Mouse (Mus musculus) embryonic facial prominence, embryonic 10.5 days (tissue): ENCODE results near the gene Sdc3. TPM values are rescaled to one million over a fixed set of nuclear protein-coding genes. Genes with fewer than 3 reads are reported as not detected.

ENCODE experiments used
- DNase-seq: peaks from one replicate; pipeline ENCODE4 v3.0.0-alpha.2; 2017; ENCODE audit warnings: low spot score
- H3K27ac ChIP-seq: fragments of 300-500 bp; sonication (generic); replicated peaks from 2 replicates; pipeline ENCODE4 v1.5.1; 2016; ENCODE audit warnings: mild to moderate bottlenecking
- H3K27me3 ChIP-seq: fragments of 300-500 bp; sonication (generic); replicated peaks from 2 replicates; pipeline ENCODE4 v1.6.1; 2016; ENCODE audit warnings: low read depth, mild to moderate bottlenecking; ENCODE audit not compliant: poor library complexity, severe bottlenecking
- H3K36me3 ChIP-seq: fragments of 300-500 bp; sonication (generic); replicated peaks from 2 replicates; pipeline ENCODE4 v1.6.1; 2016; ENCODE audit warnings: mild to moderate bottlenecking, moderate library complexity
- H3K4me1 ChIP-seq: fragments of 300-500 bp; sonication (generic); 2 replicates; pipeline ENCODE4 v1.6.1; 2016
- H3K4me3 ChIP-seq: fragments of 300-500 bp; sonication (generic); 2 replicates; pipeline ENCODE4 v1.5.1; 2016; ENCODE audit warnings: mild to moderate bottlenecking, moderate library complexity
- H3K9me3 ChIP-seq: fragments of 300-500 bp; sonication (generic); 2 replicates; pipeline ENCODE4 v1.6.1; 2016; ENCODE audit warnings: mild to moderate bottlenecking
- WGBS: fragments of 180-500 bp; shearing (Covaris S2); methylation state at CpG from one replicate; pipeline ENCODE4 v1.1.7; 2016; 5-methylcytosine and 5-hydroxymethylcytosine counted together
- polyA plus RNA-seq: library from polyadenylated mRNA; unstranded; fragments of >200 nt; fragmentation: Nextera tagmentation; extraction: Ambion mirVana; gene quantifications from 2 replicates; pipeline ENCODE4 v1.2.1, GENCODE M21; 2016

Gene Sdc3
- polyA plus RNA-seq, 1 experiment from 2014 or later = 31.9 TPM

DNA sequence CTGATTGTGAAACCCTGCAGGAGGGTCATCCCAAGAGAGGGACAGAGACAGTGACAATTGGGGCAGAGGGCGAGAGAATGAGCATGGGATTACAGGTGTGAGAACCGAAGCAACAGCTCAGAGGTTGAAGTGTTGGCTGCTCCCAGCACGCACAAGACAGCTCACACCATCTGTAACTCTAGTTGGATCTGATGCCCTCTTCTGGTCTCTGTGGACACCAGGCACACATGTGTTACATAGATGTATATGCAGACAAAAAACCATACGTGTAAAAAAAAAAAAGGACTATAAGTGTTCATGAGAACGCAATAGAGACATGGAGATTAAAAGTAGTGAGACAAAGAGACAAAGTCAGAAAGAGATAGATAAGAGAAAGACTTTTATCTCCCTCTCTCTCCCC is 76.5 kb downstream of the Sdc3 start:
- no peak for DNase-seq
- Histone ChIP-seq H3K4me1 (peaks cover 40% of the 10 kb centered on the region), H3K27me3 (peaks cover 60% of the 10 kb centered on the region), H3K9me3 (no peaks in the 10 kb centered on the region), H3K4me3 (no peak overlapping the region), H3K27ac (no peak overlapping the region), H3K36me3 (no peaks in the 10 kb centered on the region)
- WGBS = 58% methylated on average over 5 of the region's 5 CpGs

DNA sequence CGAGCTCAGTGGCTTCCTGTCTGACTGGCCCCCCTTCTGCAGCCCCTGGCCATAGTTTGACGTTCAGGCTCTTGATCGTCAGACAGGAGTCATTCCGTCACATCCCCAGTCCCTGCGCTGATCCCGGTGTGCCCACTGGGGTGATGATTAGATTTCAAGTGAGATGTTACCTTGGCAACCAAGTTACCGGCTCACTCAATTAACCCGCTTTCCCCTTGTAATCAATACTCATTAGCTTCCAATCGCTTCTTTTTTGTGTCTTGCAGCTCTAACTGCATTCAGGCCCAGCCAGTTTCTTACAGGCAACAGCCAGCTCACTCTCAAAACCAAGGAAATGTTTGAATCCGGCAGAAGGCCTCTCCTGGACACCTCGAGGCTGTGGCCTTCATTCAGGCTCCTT is 80.1 kb downstream of the Sdc3 start:
- Histone ChIP-seq H3K36me3 (no peaks in the 10 kb centered on the region), H3K4me1 (peaks cover 49% of the 10 kb centered on the region), H3K9me3 (no peaks in the 10 kb centered on the region), H3K27ac (no peak overlapping the region; the same call in 1 of the 2 replicates), H3K4me3 (no peak overlapping the region), H3K27me3 (peaks cover 60% of the 10 kb centered on the region)
- WGBS = 31% methylated on average over 11 of the region's 11 CpGs
- DNase-seq = no peak

DNA sequence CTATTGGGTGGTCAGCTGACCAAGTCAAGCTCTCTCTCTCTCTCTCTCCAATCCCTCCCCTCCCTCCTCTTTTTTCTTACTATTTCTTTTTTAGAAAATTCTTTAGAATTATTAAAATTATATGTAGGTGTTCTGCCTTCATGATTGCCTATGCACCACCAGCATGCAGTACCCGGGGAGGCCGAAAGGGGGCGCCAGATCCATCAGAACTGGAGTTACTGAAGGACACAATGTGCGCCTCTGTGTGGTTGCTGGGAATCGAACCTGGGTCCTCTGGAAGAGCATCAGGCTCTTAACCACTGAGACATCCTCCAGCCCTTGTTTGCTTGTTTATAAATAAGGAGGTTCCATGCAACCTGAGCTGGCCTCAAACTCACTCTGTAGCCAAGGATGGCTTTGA is 81.1 kb downstream of the Sdc3 start:
- Histone ChIP-seq H3K27ac (no peak overlapping the region), H3K9me3 (no peaks in the 10 kb centered on the region), H3K4me3 (no peak overlapping the region), H3K36me3 (no peaks in the 10 kb centered on the region), H3K4me1 (peaks cover 50% of the 10 kb centered on the region), H3K27me3 (peaks cover 53% of the 10 kb centered on the region)
- WGBS = 78% methylated on average over 5 of the region's 5 CpGs
- no peak for DNase-seq

DNA sequence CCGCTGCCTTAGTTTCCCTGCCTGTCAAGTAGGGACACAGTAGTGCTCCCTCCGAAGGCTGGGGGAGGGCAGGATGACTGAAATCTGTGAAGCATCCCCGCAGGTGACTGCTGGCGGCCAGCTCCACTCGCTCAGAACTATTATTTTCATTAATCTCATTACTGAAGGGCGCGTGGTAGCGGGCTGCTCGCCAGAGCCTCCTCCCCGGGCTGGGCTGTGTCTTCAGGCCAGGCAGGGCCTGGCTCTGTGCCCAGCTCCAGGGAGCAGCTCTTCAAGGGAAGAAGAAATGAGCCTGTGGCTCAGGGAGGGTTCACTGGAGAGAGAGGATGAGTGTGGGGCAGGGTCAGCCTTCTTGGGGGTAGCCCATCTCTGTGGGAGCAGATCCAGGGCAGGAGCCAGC is 82.3 kb downstream of the Sdc3 start:
- Histone ChIP-seq H3K4me3 (no peak overlapping the region), H3K36me3 (no peaks in the 10 kb centered on the region), H3K27ac (peak overlapping the region; percentile 48; the same call in 1 of the 2 replicates), H3K27me3 (peaks cover 47% of the 10 kb centered on the region), H3K4me1 (peaks cover 59% of the 10 kb centered on the region), H3K9me3 (no peaks in the 10 kb centered on the region)
- 29% methylated on average over 10 of the region's 10 CpGs for WGBS
- DNase-seq = no peak

Other genes starting within 250 kb of the Sdc3 start
- 4.5 and 6.2 TPM in 2 replicates for gene Nkain1, start 218.4 kb upstream of the Sdc3 start, polyA plus RNA-seq
- 120 and 129 TPM in 2 replicates for gene Pum1, start 129.2 kb upstream of the Sdc3 start, polyA plus RNA-seq
- 13.0 and 16.4 TPM in 2 replicates for gene Laptm5, start 120.6 kb downstream of the Sdc3 start, polyA plus RNA-seq
- 0.11 TPM in 1 of 2 replicates, not detected in the other for gene Matn1, start 151.8 kb downstream of the Sdc3 start, polyA plus RNA-seq